Comparison of ENCODE assay signal across 10 mouse cellular contexts in genomic region chr7:27255721-27256120, GRCm38 (mm10). TPM values are rescaled to one million over a fixed set of nuclear protein-coding genes. Genes with fewer than 3 reads are reported as not detected.
DNase-seq lines count a peak whose midpoint lies in the region; ATAC-seq and TF ChIP-seq lines count a peak whose summit lies in the region.
"Had no signal": no experiment of that assay in that cellular context is flagged by ENCODE, and none has a peak within 500 bp of the region (broad histone marks: within the 10 kb centered on the region; RNA-seq: fewer than 3 reads in every experiment).

No protein-coding gene starts in this region.

- WGBS in lung, adult 2 months: 65% methylated on average over 3 of the region's 3 CpGs
- WGBS in limb, embryonic 10.5 days: 69% methylated on average over 3 of the region's 3 CpGs

- peak; percentile 62 for TF ChIP-seq CTCF in lung, adult 2 months (IDR thresholded peaks at IDR 0.05; ENCODE audit: insufficient read depth, low read length)

- DNase-seq in embryo, embryonic 10 days (ENCODE audit: low spot score): peak; percentile 49
- DNase-seq in embryo, embryonic 9.5 days (ENCODE audit: extremely low spot score): no peak
- DNase-seq in lung, adult 2 months: no peak
- no peak for DNase-seq in lung, adult 18-20 months
- DNase-seq in cerebellum, adult 9-11 months: peak; percentile 45
- DNase-seq in lung, postnatal 10 days: peak; percentile 49
- DNase-seq in limb, embryonic 10.5 days (ENCODE audit: low spot score): no peak
- DNase-seq: liver, embryonic 13.5 days had no signal

- H3K4me3 ChIP-seq in lung, adult 2 months (replicated peaks; ENCODE audit: extremely low read depth, low read depth, low read length): no peak overlapping the region
- no peak overlapping the region for H3K4me3 ChIP-seq in limb, embryonic 10.5 days
- H3K4me3 ChIP-seq: liver, embryonic 13.5 days had no signal

- H3K36me3 ChIP-seq in limb, embryonic 10.5 days: peaks cover 7% of the 10 kb centered on the region; the same call in 1 of the 2 replicates

- H3K9me3 ChIP-seq in limb, embryonic 10.5 days (replicated peaks): no peaks in the 10 kb centered on the region
- H3K9me3 ChIP-seq: G1E; liver, embryonic 13.5 days had no signal

- no peak for TF ChIP-seq POLR2A in lung, adult 2 months (IDR thresholded peaks at IDR 0.05; ENCODE audit: borderline replicate concordance, extremely low read depth, low read depth, low read length)

- H3K4me1 ChIP-seq in lung, adult 2 months (ENCODE audit: control insufficient read depth, insufficient read depth, low read length): no peaks in the 10 kb centered on the region
- H3K4me1 ChIP-seq in limb, embryonic 10.5 days: peaks cover 35% of the 10 kb centered on the region

- no peak overlapping the region for H3K27ac ChIP-seq in limb, embryonic 10.5 days

- peaks cover 17% of the 10 kb centered on the region; the same call in 1 of the 2 replicates for H3K27me3 ChIP-seq in limb, embryonic 10.5 days (ENCODE audit: low read depth, poor library complexity, severe bottlenecking)

- ATAC-seq in megakaryocyte progenitor cell, adult 5-6 weeks (replicated peaks; ENCODE audit: poor library complexity): no peak

RNA-seq across cellular contexts. Expression of gene Numbl, which starts 2.5 kb away (rescaled TPM):
- 33.0 and 36.4 TPM in 2 replicates for polyA plus RNA-seq in lung, adult 2 months (2012; rRNA removed)
- polyA plus RNA-seq in limb, embryonic 10.5 days (2016; fragmentation: Nextera tagmentation; extraction: Ambion mirVana): 7.9 and 10.4 TPM in 2 replicates
- total RNA-seq in megakaryocyte progenitor cell, adult 5-6 weeks (2015): 0.37 and 1.3 TPM in 2 replicates
- 0.57 and 0.83 TPM in 2 replicates for total RNA-seq in megakaryocyte progenitor cell, adult 5-6 weeks (2017)

RNA-seq across cellular contexts. Expression of gene Coq8b, which starts 22.9 kb away (rescaled TPM):
- polyA plus RNA-seq in lung, adult 2 months (2012; rRNA removed): 68.6 and 76.8 TPM in 2 replicates
- polyA plus RNA-seq in limb, embryonic 10.5 days (2016; fragmentation: Nextera tagmentation; extraction: Ambion mirVana): 16.3 and 16.4 TPM in 2 replicates
- total RNA-seq in megakaryocyte progenitor cell, adult 5-6 weeks (2015): 8.4 and 11.8 TPM in 2 replicates
- 10.9 and 14.8 TPM in 2 replicates for total RNA-seq in megakaryocyte progenitor cell, adult 5-6 weeks (2017)

RNA-seq across cellular contexts. Expression of gene Itpkc, which starts 27.3 kb away (rescaled TPM):
- polyA plus RNA-seq in lung, adult 2 months (2012; rRNA removed): 8.6 and 11.2 TPM in 2 replicates
- 7.2 and 7.9 TPM in 2 replicates for polyA plus RNA-seq in limb, embryonic 10.5 days (2016; fragmentation: Nextera tagmentation; extraction: Ambion mirVana)
- total RNA-seq in megakaryocyte progenitor cell, adult 5-6 weeks (2015): 1.7 and 1.9 TPM in 2 replicates
- total RNA-seq in megakaryocyte progenitor cell, adult 5-6 weeks (2017): 2.5 and 2.7 TPM in 2 replicates

RNA-seq across cellular contexts. Expression of gene Snrpa, which starts 59.6 kb away (rescaled TPM):
- polyA plus RNA-seq in lung, adult 2 months (2012; rRNA removed): 135 and 136 TPM in 2 replicates
- polyA plus RNA-seq in limb, embryonic 10.5 days (2016; fragmentation: Nextera tagmentation; extraction: Ambion mirVana): 415 and 452 TPM in 2 replicates
- 206 and 215 TPM in 2 replicates for total RNA-seq in megakaryocyte progenitor cell, adult 5-6 weeks (2015)
- 88.4 and 96.6 TPM in 2 replicates for total RNA-seq in megakaryocyte progenitor cell, adult 5-6 weeks (2017)

Comparison
In these comparisons a context has a peak if more than half of its experiments do, and no peak if none do; other contexts are left out.
1. DNase-seq: peak in embryo, embryonic 10 days (single experiment), cerebellum, adult 9-11 months (single experiment) and lung, postnatal 10 days (single experiment); none in embryo, embryonic 9.5 days (single experiment), lung, adult 2 months (single experiment), lung, adult 18-20 months (0 of 2) and limb, embryonic 10.5 days (single experiment).